Mouse (Mus musculus): ENCODE measurements around the gene Acot8. TPM values are rescaled to one million over a fixed set of nuclear protein-coding genes. Genes with fewer than 3 reads are reported as not detected.

The Acot8 gene
- polyA plus RNA-seq, 1 experiment from 2014 or later = 22.2 TPM

DNA sequence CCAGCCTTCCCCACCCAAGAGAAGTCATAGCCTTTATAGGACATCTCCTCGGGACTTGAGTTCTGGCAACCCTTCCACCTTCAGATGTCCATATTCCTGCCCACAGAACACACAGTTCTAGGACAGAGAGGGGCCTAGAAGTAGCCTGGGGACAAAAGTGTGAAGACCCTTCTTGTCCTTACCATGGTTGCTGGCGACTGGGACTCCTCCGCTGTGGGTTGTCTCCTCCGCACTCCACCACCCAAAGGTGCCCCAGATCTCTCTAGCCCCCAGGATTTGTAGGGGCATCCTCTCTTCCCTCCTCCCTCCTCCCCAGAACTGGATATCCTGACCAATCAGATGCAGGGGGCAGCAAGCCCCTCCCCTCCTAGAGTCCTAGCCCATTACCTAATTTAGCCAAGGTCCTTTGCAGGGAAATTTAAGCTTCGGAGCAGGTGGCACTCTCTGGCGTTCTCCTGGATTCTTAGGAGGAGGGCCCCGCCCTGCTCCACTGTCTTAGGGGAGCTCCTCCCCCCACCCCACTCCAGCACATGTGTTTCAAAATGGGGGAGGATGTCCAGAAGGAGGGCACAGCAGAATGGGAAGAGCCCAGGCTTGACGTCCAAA lies 25.1 kb downstream of the Acot8 start, which contains the start of gene Tnnc2:
Tnnc2 (minus strand) TSS at position 487 of the 606 bp plus-strand sequence.
- H3K9me3 ChIP-seq (ENCODE audit: control insufficient read depth, low read length) = no peaks in the 10 kb centered on the region
- no peaks in the 10 kb centered on the region for H3K4me1 ChIP-seq (ENCODE audit: control insufficient read depth, insufficient read depth, low read depth, low read length)
- H3K9ac ChIP-seq (ENCODE audit: low read depth, low read length) = no peak within 1 kb of the TSS
- no peak within 1 kb of the TSS for H3K4me3 ChIP-seq (ENCODE audit: low read length)
- no peaks in the 10 kb centered on the region for H3K36me3 ChIP-seq (ENCODE audit: control insufficient read depth, insufficient read depth, low read length)
- no peak within 1 kb of the TSS for H3K4me2 ChIP-seq (ENCODE audit: low read length)
- WGBS = 70% methylated on average over 8 of the region's 8 CpGs
- no peak within 1 kb of the TSS for H3K27ac ChIP-seq (ENCODE audit: low read depth, low read length)
- no peak for ATAC-seq
- no peaks in the 10 kb centered on the region for H3K27me3 ChIP-seq (replicated peaks; ENCODE audit: control insufficient read depth, insufficient read depth, low read length)

DNA sequence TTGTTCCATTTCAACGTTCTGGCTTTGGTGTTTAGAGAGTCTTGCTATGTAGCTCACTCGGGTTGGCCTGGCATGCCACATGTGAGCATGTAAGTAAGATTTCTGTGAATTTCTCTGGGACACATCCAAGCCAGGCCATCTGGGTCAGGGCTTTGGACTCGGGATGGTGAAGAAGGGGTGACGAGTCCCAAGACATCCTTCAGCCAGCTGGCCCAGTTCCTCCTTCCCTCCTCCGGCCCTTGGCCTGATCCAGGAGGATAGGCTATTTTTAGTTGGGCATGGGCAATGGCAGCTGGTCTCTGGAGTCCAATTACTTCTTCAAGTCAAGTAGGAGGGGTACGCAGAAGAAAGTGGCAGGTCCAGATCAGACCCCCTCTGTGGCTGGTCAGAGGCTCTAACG lies 25.9 kb downstream of the Acot8 start:
- H3K36me3 ChIP-seq (ENCODE audit: control insufficient read depth, insufficient read depth, low read length) = no peaks in the 10 kb centered on the region
- H3K27me3 ChIP-seq (replicated peaks; ENCODE audit: control insufficient read depth, insufficient read depth, low read length) = no peaks in the 10 kb centered on the region
- no peak overlapping the region for H3K9ac ChIP-seq (ENCODE audit: low read depth, low read length)
- ATAC-seq = no peak
- H3K4me1 ChIP-seq (ENCODE audit: control insufficient read depth, insufficient read depth, low read depth, low read length) = no peaks in the 10 kb centered on the region
- H3K9me3 ChIP-seq (ENCODE audit: control insufficient read depth, low read length) = no peaks in the 10 kb centered on the region
- no peak overlapping the region for H3K4me3 ChIP-seq (ENCODE audit: low read length)
- H3K4me2 ChIP-seq (ENCODE audit: low read length) = no peak overlapping the region
- WGBS = 88% methylated on average over 7 of the region's 7 CpGs
- no peak overlapping the region for H3K27ac ChIP-seq (ENCODE audit: low read depth, low read length)

DNA sequence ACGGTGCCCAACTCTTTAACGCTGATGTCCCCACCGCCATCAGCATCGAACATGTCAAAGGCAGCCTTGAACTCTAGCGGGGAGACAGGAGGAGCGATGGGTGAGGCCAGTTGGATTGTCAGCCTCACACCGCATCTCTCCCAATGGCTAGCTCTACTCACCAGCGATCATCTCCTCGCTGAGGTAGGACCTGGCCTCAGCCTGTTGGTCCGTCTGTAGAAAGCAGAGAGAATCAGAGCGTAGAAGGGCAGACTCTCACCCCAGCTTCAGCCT lies 26.7 kb downstream of the Acot8 start:
- ATAC-seq = no peak
- no peak overlapping the region for H3K9ac ChIP-seq (ENCODE audit: low read depth, low read length)
- WGBS = 94% methylated on average over 11 of the region's 11 CpGs

DNA sequence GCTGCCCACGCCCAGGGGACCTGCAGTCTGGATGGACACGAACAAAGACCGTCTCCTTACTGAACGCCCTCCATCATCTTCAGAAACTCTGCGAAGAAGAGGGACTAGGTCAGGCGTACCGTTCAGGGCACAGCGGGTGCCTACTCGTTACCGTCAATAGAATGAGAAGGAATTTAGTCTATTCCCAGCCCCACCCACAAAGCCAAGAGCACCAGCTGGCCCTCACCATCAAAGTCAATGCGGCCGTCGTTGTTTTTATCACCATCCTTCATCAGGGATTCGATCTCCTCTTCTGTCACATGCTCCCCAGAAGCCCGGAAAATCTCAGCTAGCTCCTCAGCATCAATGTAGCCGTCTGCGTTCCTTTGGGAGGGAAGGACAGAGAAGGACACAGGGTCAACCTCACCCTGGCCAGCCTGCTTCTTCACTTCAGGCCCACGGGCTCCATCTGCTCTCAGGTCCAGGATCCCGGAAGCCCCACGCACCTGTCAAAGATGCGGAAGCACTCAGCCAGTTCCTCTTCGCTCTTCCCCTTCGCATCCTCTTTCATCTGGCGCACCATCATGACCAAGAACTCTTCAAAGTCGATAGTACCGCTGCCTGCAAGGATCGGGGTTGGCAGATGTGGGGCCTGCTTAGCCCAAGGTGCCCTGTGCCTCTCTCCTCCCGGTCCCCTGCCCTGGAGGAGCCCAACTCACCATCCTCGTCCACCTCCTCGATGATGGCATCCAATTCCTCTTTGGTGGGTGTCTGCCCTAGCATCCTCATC lies 27.3 kb downstream of the Acot8 start:
- H3K27me3 ChIP-seq (replicated peaks; ENCODE audit: control insufficient read depth, insufficient read depth, low read length) = no peaks in the 10 kb centered on the region
- no peak for ATAC-seq
- no peak overlapping the region for H3K27ac ChIP-seq (ENCODE audit: low read depth, low read length)
- H3K9me3 ChIP-seq (ENCODE audit: control insufficient read depth, low read length) = no peaks in the 10 kb centered on the region
- no peak overlapping the region for H3K4me3 ChIP-seq (ENCODE audit: low read length)
- H3K4me1 ChIP-seq (ENCODE audit: control insufficient read depth, insufficient read depth, low read depth, low read length) = no peaks in the 10 kb centered on the region
- H3K36me3 ChIP-seq (ENCODE audit: control insufficient read depth, insufficient read depth, low read length) = no peaks in the 10 kb centered on the region
- 84% methylated on average over 30 of the region's 30 CpGs for WGBS
- H3K9ac ChIP-seq (ENCODE audit: low read depth, low read length) = no peak overlapping the region
- no peak overlapping the region for H3K4me2 ChIP-seq (ENCODE audit: low read length)

More for the DNA sequence above, 26.7 kb downstream of the Acot8 start:
- no peak overlapping the region for H3K4me2 ChIP-seq (ENCODE audit: low read length)
- H3K27me3 ChIP-seq (replicated peaks; ENCODE audit: control insufficient read depth, insufficient read depth, low read length) = no peaks in the 10 kb centered on the region
- H3K4me1 ChIP-seq (ENCODE audit: control insufficient read depth, insufficient read depth, low read depth, low read length) = no peaks in the 10 kb centered on the region
- H3K27ac ChIP-seq (ENCODE audit: low read depth, low read length) = no peak overlapping the region
- H3K36me3 ChIP-seq (ENCODE audit: control insufficient read depth, insufficient read depth, low read length) = no peaks in the 10 kb centered on the region
- H3K4me3 ChIP-seq (ENCODE audit: low read length) = no peak overlapping the region
- no peaks in the 10 kb centered on the region for H3K9me3 ChIP-seq (ENCODE audit: control insufficient read depth, low read length)

DNA sequence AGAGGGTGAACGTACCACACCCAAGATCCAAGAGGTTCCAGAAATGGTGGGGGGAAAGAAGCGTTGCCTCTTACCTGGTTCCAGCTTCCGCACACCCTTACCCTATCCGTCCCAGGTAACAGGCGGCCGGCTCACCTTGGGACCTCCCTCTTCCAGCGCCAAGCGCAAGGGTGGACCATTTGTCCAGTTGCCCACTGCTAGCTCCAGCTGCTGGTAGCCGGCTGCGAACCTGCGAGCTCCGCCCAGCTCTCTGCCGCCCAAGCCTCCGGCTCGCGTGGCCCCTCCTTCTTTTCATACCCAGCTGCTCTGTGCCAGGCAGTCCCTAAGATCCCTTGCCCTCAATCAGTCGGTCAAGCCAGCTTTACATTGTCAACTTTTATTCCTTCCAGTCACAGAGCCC lies 27.9 kb downstream of the Acot8 start:
- no peak for ATAC-seq
- WGBS = 66% methylated on average over 17 of the region's 17 CpGs
- Histone ChIP-seq H3K4me1 (ENCODE audit: control insufficient read depth, insufficient read depth, low read depth, low read length) (no peaks in the 10 kb centered on the region), H3K4me2 (ENCODE audit: low read length) (no peak overlapping the region), H3K36me3 (ENCODE audit: control insufficient read depth, insufficient read depth, low read length) (no peaks in the 10 kb centered on the region), H3K9ac (ENCODE audit: low read depth, low read length) (no peak overlapping the region), H3K27ac (ENCODE audit: low read depth, low read length) (no peak overlapping the region), H3K9me3 (ENCODE audit: control insufficient read depth, low read length) (no peaks in the 10 kb centered on the region), H3K4me3 (ENCODE audit: low read length) (no peak overlapping the region), H3K27me3 (replicated peaks; ENCODE audit: control insufficient read depth, insufficient read depth, low read length) (no peaks in the 10 kb centered on the region)

DNA sequence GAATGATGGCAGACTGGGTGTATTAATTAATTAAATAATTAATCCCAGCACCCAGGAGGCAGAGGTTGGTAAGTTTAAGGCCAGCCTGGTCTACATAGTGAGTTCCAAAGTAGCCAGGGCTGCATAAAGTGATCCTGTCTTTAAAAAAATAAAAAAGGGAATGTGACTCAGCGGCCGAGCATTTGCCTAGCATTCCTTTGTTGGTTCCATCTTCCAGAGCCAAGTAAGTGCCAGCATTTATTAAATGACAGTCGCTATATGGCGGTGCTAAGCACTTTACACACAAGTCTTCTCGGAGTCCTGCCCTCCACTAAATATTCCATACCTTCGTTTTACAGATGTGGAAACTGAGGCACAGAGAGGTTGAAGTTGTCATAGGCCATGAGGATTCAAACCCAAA lies 28.6 kb downstream of the Acot8 start:
- Histone ChIP-seq H3K27me3 (replicated peaks; ENCODE audit: control insufficient read depth, insufficient read depth, low read length) (no peaks in the 10 kb centered on the region), H3K36me3 (ENCODE audit: control insufficient read depth, insufficient read depth, low read length) (no peaks in the 10 kb centered on the region), H3K4me3 (ENCODE audit: low read length) (no peak overlapping the region), H3K4me2 (ENCODE audit: low read length) (no peak overlapping the region), H3K4me1 (ENCODE audit: control insufficient read depth, insufficient read depth, low read depth, low read length) (no peaks in the 10 kb centered on the region), H3K9me3 (ENCODE audit: control insufficient read depth, low read length) (no peaks in the 10 kb centered on the region), H3K9ac (ENCODE audit: low read depth, low read length) (no peak overlapping the region), H3K27ac (ENCODE audit: low read depth, low read length) (no peak overlapping the region)
- ATAC-seq = no peak
- WGBS = 91% methylated on average over 6 of the region's 6 CpGs

DNA sequence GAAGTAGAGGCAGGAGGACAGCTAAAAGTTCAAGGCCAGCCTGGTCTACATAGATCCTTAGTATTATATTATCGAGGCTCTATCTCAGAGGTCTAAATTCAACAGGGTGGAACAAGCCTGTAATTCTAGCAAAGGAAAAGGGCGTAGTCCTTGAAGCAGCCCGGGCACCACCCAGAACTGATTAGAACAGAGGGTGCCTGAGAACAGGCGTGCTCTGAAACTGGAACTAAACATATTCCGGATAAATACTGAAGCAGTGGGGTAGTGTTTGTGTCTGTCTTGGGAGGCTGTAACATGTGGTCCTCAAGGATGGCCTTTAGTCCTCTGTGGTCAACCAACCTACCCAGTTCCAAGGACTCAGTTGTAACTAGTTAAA lies 30.7 kb downstream of the Acot8 start:
- ATAC-seq = no peak
- H3K9ac ChIP-seq (ENCODE audit: low read depth, low read length) = no peak overlapping the region
- no peaks in the 10 kb centered on the region for H3K36me3 ChIP-seq (ENCODE audit: control insufficient read depth, insufficient read depth, low read length)
- no peak overlapping the region for H3K4me2 ChIP-seq (ENCODE audit: low read length)
- WGBS = 82% methylated on average over 5 of the region's 5 CpGs
- no peak overlapping the region for H3K27ac ChIP-seq (ENCODE audit: low read depth, low read length)
- peaks cover 6% of the 10 kb centered on the region for H3K4me1 ChIP-seq (ENCODE audit: control insufficient read depth, insufficient read depth, low read depth, low read length)
- no peaks in the 10 kb centered on the region for H3K27me3 ChIP-seq (replicated peaks; ENCODE audit: control insufficient read depth, insufficient read depth, low read length)
- H3K4me3 ChIP-seq (ENCODE audit: low read length) = no peak overlapping the region
- no peaks in the 10 kb centered on the region for H3K9me3 ChIP-seq (ENCODE audit: control insufficient read depth, low read length)

DNA sequence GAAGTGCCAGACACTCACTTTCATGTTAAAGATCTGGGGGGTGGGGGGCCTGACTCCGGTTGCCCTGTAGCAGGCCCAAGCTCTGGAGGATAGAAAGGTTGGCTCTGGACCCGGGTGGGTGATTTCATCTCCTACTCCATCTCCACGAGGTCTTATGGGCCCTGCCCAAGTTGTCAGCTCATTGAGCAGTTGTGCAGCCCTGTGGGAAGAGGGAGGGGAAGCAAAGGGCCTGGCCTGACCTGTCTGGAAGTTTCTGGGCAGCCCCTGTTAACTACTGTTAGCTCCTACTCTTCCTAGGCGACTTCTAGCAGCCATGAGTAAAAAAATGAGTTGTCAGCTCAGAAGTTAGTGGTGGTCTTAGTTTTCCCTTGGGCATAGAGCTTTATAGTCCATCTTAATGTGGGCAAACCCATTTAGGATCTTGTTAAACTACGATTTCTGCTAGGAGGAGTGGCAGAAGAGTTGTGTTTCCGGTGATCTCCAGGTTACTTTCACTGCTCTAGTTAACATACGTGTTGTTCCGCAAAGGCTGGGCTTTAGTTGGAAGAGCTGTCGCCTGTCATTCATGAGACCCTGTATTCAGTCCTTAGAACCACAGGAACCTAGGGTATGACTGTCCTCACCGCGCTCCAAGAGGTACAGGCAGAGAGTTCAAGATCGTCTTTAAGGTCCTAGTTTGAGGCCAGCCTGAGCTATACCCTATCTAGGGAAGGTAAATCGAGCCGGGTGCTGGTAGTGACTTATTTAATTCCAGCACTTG lies 31.3 kb downstream of the Acot8 start:
- no peak for ATAC-seq
- Histone ChIP-seq H3K27ac (ENCODE audit: low read depth, low read length) (no peak overlapping the region), H3K9ac (ENCODE audit: low read depth, low read length) (no peak overlapping the region), H3K36me3 (ENCODE audit: control insufficient read depth, insufficient read depth, low read length) (no peaks in the 10 kb centered on the region), H3K4me1 (ENCODE audit: control insufficient read depth, insufficient read depth, low read depth, low read length) (peaks cover 6% of the 10 kb centered on the region), H3K27me3 (replicated peaks; ENCODE audit: control insufficient read depth, insufficient read depth, low read length) (no peaks in the 10 kb centered on the region), H3K4me3 (ENCODE audit: low read length) (no peak overlapping the region), H3K9me3 (ENCODE audit: control insufficient read depth, low read length) (no peaks in the 10 kb centered on the region), H3K4me2 (ENCODE audit: low read length) (no peak overlapping the region)
- WGBS = 80% methylated on average over 14 of the region's 14 CpGs

DNA sequence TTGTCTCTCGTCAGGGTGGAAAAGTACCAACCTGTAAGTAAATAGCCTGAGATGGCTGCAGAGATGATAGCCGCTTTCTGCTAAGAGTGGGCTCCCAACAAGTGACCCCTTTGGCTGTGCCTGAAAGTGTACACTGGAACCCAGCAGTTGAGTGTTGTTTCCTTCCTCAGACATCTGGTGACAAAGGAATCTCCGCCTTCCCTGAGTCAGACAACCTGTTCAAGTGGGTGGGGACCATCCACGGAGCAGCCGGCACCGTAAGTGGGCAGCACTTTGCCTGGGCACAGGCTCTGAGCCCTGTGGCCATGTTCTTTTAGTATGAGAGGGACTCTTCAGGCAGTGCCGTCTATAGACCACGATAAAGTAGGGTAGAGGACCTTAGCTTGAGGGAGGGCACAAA lies 33.6 kb downstream of the Acot8 start:
- H3K9me3 ChIP-seq (ENCODE audit: control insufficient read depth, low read length) = no peaks in the 10 kb centered on the region
- H3K36me3 ChIP-seq (ENCODE audit: control insufficient read depth, insufficient read depth, low read length) = peaks cover 19% of the 10 kb centered on the region
- H3K4me3 ChIP-seq (ENCODE audit: low read length) = peak overlapping the region; percentile 67
- no peak overlapping the region for H3K27ac ChIP-seq (ENCODE audit: low read depth, low read length)
- ATAC-seq = no peak
- H3K4me1 ChIP-seq (ENCODE audit: control insufficient read depth, insufficient read depth, low read depth, low read length) = peaks cover 6% of the 10 kb centered on the region
- no peaks in the 10 kb centered on the region for H3K27me3 ChIP-seq (replicated peaks; ENCODE audit: control insufficient read depth, insufficient read depth, low read length)
- no peak overlapping the region for H3K9ac ChIP-seq (ENCODE audit: low read depth, low read length)
- H3K4me2 ChIP-seq (ENCODE audit: low read length) = peak overlapping the region; percentile 98
- 78% methylated on average over 8 of the region's 8 CpGs for WGBS

Data from hindbrain, embryonic 16.5 days (tissue).